Mouse (Mus musculus) hindbrain, embryonic 13.5 days (tissue): ENCODE measurements at regions not wholly inside any gene's neighbourhood (a gene's known extent, or its start where the extent isn't known, plus 50 kb on each side); places are given as distances from the start of the nearest gene placed in this dataset.

Experiments used
- ATAC-seq: fragments of 200-750 bp; cut with Nextera tagmentation; 2 replicates; pipeline ENCODE4 v1.8.0; 2017; ENCODE audit warnings: moderate TSS enrichment; ENCODE audit not compliant: low FRiP score
- H3K27ac ChIP-seq: fragments of 300-500 bp; sonication (generic); 2 replicates; pipeline ENCODE4 v1.5.1; 2015; ENCODE audit warnings: inconsistent platforms, mild to moderate bottlenecking, moderate library complexity
- H3K27me3 ChIP-seq: fragments of 300-500 bp; sonication (generic); 2 replicates; pipeline ENCODE4 v1.6.1; 2015; ENCODE audit warnings: mild to moderate bottlenecking, inconsistent platforms
- H3K36me3 ChIP-seq: fragments of 300-500 bp; sonication (generic); 2 replicates; pipeline ENCODE4 v1.6.1; 2015; ENCODE audit warnings: mild to moderate bottlenecking, inconsistent platforms
- H3K4me1 ChIP-seq: fragments of 300-500 bp; sonication (generic); replicated peaks from 2 replicates; pipeline ENCODE4 v1.6.1; 2015; ENCODE audit warnings: inconsistent platforms
- H3K4me2 ChIP-seq: fragments of 300-500 bp; sonication (generic); 2 replicates; pipeline ENCODE4 v1.6.1; 2015; ENCODE audit warnings: inconsistent platforms, mild to moderate bottlenecking, moderate library complexity
- H3K4me3 ChIP-seq: fragments of 300-500 bp; sonication (generic); 2 replicates; pipeline ENCODE4 v1.5.1; 2015; ENCODE audit warnings: mild to moderate bottlenecking, inconsistent platforms
- H3K9ac ChIP-seq: fragments of 300-500 bp; sonication (generic); 2 replicates; pipeline ENCODE4 v1.6.1; 2015; ENCODE audit warnings: mild to moderate bottlenecking, inconsistent platforms
- H3K9me3 ChIP-seq: fragments of 300-500 bp; sonication (generic); 2 replicates; pipeline ENCODE4 v1.6.1; 2016; ENCODE audit warnings: inconsistent platforms
- WGBS: fragments of 180-500 bp; shearing (Covaris S2); methylation state at CpG from one replicate; pipeline ENCODE4 v1.1.7; 2015; 5-methylcytosine and 5-hydroxymethylcytosine counted together

DNA sequence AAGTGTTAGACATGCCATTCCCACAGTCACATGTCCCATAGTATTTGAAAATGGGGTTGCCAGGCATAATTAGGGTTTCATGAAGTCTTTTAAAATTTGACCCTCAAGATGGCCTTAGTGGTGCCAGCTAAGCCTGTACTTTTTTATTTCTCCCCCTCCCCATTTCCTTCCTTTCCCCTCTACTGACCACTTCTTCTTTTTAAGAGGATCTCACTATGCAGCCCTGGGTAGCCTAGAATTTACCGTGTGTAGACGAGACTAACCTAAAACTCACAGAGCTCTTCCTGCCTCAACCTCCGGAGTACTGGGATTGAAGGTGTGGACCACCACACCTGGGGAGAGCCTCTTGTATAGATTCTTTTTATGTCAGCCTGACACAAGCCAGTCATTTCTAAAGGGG lies 209.8 kb upstream of the Irx5 start:
- Histone ChIP-seq H3K36me3 (no peaks in the 10 kb centered on the region), H3K9ac (no peak overlapping the region), H3K4me2 (no peak overlapping the region), H3K4me3 (no peak overlapping the region), H3K27me3 (no peaks in the 10 kb centered on the region), H3K4me1 (no peaks in the 10 kb centered on the region), H3K27ac (no peak overlapping the region), H3K9me3 (peaks cover 11% of the 10 kb centered on the region; the same call in 1 of the 2 replicates)
- ATAC-seq = no peak
- 94% methylated on average over 3 of the region's 3 CpGs for WGBS

DNA sequence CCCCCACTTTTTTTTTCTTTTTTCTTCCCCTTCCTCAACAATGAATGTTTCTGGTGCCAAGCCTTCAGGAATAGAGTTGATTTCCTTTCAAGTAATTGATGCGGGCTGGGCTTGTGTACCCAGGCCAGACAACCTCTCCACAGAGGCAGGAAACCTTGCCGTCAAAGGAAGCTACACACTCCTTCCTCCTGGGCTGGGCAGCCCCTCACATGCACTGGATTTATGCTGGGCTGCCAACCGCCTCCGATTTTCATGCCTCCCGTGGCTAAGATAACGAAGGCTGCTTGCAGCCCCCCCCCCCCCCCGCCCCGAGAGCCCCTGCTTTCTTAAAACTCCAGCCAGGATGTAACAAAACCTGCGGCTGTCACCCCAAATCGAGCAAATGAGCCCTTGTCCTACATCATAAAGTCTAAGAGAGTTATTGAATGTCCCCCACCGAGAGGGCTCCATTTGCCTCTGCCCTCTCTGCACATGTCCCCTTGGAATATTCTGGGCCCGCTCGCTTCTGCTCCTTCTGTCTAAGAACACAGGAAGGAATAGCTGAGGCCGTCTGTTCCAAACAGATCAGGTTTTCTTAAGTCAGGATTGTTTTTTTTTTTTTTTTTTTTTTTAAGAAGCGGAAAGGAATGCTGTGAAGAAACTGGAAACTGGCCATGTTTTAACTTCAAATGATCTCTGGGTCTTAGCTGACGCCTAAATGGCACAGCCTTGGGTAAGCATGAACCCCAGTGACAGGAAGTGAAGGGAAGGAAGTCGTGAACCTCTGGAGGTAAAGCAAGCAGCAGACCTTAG lies 220.1 kb upstream of the Irx5 start:
- H3K9ac ChIP-seq = no peak overlapping the region
- WGBS = 16% methylated on average over 17 of the region's 17 CpGs
- H3K4me3 ChIP-seq = no peak overlapping the region
- H3K4me2 ChIP-seq = no peak overlapping the region
- H3K9me3 ChIP-seq = no peaks in the 10 kb centered on the region; the same call in 1 of the 2 replicates
- ATAC-seq = no peak
- H3K36me3 ChIP-seq = no peaks in the 10 kb centered on the region
- no peak overlapping the region; the same call in 1 of the 2 replicates for H3K27ac ChIP-seq
- peaks cover 38% of the 10 kb centered on the region for H3K4me1 ChIP-seq
- peaks cover 31% of the 10 kb centered on the region for H3K27me3 ChIP-seq

DNA sequence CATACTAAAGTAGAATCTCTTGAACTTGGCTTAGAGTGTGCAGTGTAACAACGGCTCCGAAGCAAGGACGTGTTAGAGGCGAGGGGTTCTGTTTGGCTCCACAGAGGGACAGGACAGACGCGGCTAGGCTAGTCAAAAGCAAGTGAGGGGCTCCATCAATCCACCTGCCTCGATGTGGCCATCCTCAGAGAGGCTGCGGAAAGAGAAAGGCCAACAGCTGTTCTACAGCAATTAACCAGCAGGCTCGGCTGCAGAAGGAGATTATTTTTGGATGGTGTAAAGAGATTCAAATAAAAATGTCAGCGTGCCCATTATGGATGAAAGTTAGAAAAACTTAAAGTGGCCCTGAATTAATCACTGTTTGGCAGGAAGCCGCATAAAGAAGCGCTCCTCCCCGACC lies 221.0 kb upstream of the Irx5 start:
- ATAC-seq = no peak
- 9% methylated on average over 13 of the region's 13 CpGs for WGBS

DNA sequence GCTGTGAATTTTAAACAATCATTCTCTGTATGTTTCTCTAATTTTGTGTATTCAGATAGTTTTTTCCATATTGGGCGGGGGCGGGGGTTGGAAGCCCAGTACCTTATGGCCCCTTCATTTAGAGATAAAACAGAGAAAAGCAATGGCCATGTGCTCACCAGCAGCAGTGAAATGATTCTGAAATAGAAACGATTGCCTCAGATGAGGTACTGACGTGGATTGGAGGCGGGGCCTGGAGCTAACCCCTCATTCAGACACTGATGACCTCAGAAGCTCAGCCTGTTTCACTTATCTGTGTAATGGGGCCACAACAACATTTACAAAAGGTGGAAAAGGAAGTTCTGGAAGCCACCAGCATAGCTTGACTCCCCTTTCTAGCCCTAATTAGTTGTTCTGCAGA lies 223.0 kb upstream of the Irx5 start:
- peak; percentile 30; the same call in 1 of the 2 replicates for ATAC-seq
- no peak overlapping the region for H3K4me3 ChIP-seq
- H3K4me1 ChIP-seq = peaks cover 44% of the 10 kb centered on the region
- no peaks in the 10 kb centered on the region for H3K36me3 ChIP-seq
- no peak overlapping the region for H3K9ac ChIP-seq
- no peaks in the 10 kb centered on the region for H3K9me3 ChIP-seq
- H3K27ac ChIP-seq = 0 out of 2 replicates have a peak overlapping the region, but pooled peaks have one; percentile 2
- WGBS = 9% methylated on average over 5 of the region's 5 CpGs
- H3K27me3 ChIP-seq = peaks cover 34% of the 10 kb centered on the region
- no peak overlapping the region for H3K4me2 ChIP-seq

More for the DNA sequence above, 221.0 kb upstream of the Irx5 start:
- H3K4me1 ChIP-seq = peaks cover 38% of the 10 kb centered on the region
- no peak overlapping the region for H3K27ac ChIP-seq
- H3K27me3 ChIP-seq = peaks cover 30% of the 10 kb centered on the region
- no peak overlapping the region for H3K4me2 ChIP-seq
- H3K9me3 ChIP-seq = no peaks in the 10 kb centered on the region; the same call in 1 of the 2 replicates
- no peak overlapping the region for H3K4me3 ChIP-seq
- H3K9ac ChIP-seq = no peak overlapping the region
- no peaks in the 10 kb centered on the region for H3K36me3 ChIP-seq

DNA sequence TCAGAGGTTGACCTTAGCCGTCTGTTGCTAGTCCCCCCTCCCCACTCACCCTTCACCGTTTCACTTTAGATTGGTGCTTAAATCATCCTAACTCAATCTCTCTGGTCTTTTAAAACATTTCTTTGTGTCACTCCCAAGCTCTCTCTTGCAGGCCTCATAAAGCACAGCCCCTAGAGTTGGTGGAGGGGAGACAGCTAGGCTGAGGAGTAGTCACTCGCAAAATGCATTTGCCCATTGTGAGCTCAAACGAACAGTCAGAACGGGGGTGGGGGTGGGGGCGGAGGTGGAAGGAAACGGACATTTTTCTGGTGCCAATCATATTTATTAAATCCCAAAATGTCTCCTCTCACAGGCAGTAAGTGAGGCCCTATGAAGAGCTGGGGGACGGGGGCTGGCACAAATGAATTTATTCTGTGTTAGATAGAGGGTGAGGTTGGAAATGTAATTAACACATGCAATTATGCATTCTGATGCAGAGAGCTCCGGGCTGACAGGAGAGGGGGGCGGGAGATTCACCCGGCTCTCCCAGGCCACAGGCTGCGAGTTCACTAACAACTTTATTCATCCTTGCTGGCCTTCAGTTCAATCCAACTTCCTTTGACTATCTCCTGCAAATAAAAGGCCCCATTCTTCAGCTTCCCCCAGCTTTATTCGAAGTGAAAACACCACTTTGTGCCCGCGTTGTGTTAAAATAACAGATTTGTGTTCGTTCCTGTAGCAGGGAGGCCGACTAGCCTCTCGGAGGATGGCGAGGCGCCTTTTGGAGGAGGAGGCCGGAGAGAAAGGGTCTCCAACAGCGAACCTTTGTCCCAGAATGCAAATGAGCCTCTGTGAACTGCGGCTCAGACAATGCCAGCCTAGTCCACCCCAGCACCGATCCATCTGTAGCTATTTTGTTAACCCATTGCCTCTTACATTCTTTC lies 223.7 kb upstream of the Irx5 start:
- peak overlapping the region; percentile 81 for H3K27ac ChIP-seq
- no peak overlapping the region for H3K4me3 ChIP-seq
- peak overlapping the region; percentile 24; the same call in 1 of the 2 replicates for H3K9ac ChIP-seq
- H3K36me3 ChIP-seq = no peaks in the 10 kb centered on the region
- H3K4me1 ChIP-seq = peaks cover 47% of the 10 kb centered on the region
- peak; percentile 82 for ATAC-seq
- H3K27me3 ChIP-seq = peaks cover 39% of the 10 kb centered on the region
- H3K4me2 ChIP-seq = peak overlapping the region; percentile 32
- WGBS = 5% methylated on average over 24 of the region's 24 CpGs
- H3K9me3 ChIP-seq = no peaks in the 10 kb centered on the region

DNA sequence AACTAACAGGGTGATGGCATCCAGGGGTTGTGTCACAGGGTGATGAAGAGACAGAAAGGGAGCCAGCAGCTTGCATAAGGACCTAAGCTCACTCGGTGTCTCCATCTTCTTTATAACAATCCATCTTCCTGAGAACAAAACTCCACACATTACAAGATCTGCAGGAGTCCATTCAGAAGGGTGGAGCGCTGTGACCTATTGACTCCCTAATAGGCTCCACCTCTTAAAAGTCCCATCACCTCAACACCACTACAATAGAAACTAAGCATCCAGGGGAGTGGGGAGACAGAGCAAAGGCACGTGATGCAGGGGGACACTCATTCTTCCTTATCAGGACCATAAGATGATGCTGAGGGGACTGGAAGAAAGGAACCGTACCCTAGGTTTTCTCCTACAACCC lies 224.5 kb upstream of the Irx5 start:
- ATAC-seq = no peak
- H3K4me1 ChIP-seq = peaks cover 51% of the 10 kb centered on the region
- H3K4me3 ChIP-seq = no peak overlapping the region
- no peak overlapping the region; the same call in 1 of the 2 replicates for H3K9ac ChIP-seq
- 0 out of 2 replicates have a peak overlapping the region, but pooled peaks have one; percentile 2 for H3K4me2 ChIP-seq
- H3K27me3 ChIP-seq = peaks cover 43% of the 10 kb centered on the region
- WGBS = 14% methylated on average over 4 of the region's 4 CpGs
- no peaks in the 10 kb centered on the region for H3K36me3 ChIP-seq
- no peaks in the 10 kb centered on the region for H3K9me3 ChIP-seq
- peak overlapping the region; percentile 81 for H3K27ac ChIP-seq

DNA sequence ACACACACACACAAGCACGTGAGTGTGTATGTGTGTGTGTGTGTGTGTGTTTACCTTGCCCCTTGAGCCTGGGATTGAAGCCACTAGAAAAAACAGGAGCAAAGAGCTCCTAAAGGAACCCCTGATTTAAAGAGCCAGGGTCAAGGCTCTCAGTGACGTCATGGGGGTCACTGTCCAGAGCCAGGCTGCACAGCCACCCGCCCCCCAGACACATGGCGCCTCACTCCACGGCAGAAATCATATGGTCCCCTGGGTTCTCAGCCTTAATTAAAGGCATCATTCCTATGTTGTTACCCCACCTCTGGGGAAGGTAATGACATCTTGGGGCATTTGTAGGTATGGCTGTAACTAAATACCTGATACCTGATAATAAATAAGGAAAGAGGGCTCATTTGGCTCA lies 224.9 kb upstream of the Irx5 start:
- Histone ChIP-seq H3K4me2 (no peak overlapping the region), H3K4me1 (peaks cover 51% of the 10 kb centered on the region), H3K27me3 (peaks cover 41% of the 10 kb centered on the region), H3K27ac (no peak overlapping the region), H3K36me3 (no peaks in the 10 kb centered on the region), H3K4me3 (no peak overlapping the region), H3K9ac (no peak overlapping the region), H3K9me3 (no peaks in the 10 kb centered on the region)
- no peak for ATAC-seq
- WGBS = 49% methylated on average over 5 of the region's 5 CpGs

DNA sequence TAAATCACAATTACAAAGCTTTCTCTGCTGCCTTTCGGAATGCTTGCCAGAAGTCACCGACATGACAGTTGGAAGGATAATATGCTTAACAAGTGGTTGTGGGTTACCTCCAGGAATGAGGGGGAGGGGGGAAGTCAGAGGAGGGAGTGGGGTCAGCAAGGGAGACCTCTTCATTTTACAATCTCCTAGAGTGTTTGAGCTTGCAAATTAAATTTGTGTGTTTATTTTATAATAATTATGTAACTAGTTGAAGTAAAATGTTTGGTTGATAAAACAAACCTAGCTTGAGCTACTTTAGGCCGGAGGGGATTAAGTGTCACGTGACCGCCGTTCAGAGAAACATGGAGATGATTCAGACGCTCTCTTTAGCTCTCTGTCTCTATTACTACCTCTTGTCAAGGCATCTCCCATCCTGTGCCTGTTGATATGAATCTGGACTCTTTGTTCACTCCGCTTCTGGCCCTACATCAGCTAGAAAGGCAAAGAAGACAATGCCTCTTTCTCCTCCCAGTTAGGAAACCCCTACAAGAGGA lies 227.3 kb upstream of the Irx5 start:
- Histone ChIP-seq H3K9ac (no peak overlapping the region), H3K27me3 (peaks cover 42% of the 10 kb centered on the region), H3K9me3 (no peaks in the 10 kb centered on the region), H3K4me3 (no peak overlapping the region), H3K27ac (no peak overlapping the region), H3K4me1 (peaks cover 38% of the 10 kb centered on the region), H3K4me2 (no peak overlapping the region), H3K36me3 (no peaks in the 10 kb centered on the region)
- no peak for ATAC-seq
- 62% methylated on average over 8 of the region's 8 CpGs for WGBS

DNA sequence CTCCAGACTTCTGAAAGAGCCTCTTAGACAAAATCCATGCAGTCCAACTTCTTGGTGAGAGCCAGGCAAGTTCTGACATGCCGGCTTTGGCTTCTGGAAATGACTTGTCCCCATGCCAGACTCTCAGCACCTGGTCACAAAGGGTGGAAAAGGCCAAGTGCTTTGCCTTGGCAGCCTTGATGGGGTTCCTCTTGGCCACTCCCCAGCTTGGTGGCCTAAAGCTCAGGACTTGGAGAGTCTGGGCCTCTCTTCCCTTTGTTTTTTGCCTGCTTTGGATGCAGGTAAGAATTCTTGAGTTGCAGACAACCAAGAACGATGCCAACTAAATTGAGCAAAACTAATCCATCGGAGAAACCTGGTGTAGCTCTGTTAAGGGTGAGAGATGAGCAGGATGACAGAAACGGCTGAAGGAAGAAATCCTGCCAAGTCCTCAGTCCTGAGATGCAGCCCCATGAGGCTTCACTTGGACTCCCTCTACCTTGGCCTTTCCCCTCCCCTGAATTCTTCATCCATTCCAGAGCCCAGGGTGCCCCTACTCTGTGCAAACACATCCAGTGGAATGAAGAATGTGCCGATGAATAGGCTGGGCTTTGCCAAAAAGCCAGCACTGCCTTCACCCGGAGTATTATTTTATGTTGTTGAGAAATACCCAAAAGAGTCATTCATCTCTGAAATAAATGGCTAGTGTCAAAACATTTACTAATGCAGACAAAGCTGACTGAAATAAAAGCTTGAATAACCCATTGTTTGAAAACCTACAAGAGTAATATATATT lies 228.0 kb upstream of the Irx5 start:
- Histone ChIP-seq H3K27me3 (peaks cover 40% of the 10 kb centered on the region), H3K4me1 (peaks cover 33% of the 10 kb centered on the region), H3K9me3 (no peaks in the 10 kb centered on the region), H3K27ac (no peak overlapping the region; the same call in 1 of the 2 replicates), H3K4me3 (no peak overlapping the region), H3K4me2 (no peak overlapping the region), H3K9ac (no peak overlapping the region), H3K36me3 (no peaks in the 10 kb centered on the region)
- no peak for ATAC-seq
- 47% methylated on average over 6 of the region's 6 CpGs for WGBS

DNA sequence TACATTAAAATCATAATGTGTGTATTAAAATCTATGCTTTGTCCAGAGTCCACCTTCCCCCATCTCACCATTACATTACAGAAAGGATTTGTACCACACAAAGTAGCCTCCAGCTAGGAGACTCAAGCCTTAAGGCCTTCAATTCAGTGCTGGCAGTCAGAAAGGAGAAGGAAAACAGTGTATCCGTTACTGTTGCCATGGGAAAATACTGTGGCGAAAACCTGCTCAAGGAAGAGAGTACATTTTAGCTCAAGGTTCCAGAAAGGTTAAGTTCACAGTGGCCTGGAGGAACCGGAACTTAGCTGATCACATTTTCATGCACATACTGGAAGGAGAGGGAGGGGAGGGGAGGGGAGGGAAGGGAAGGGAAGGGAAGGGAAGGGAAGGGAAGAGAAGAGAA lies 231.8 kb upstream of the Irx5 start:
- Histone ChIP-seq H3K27me3 (peaks cover 31% of the 10 kb centered on the region), H3K4me2 (no peak overlapping the region), H3K4me3 (no peak overlapping the region), H3K27ac (no peak overlapping the region), H3K36me3 (no peaks in the 10 kb centered on the region), H3K4me1 (peaks cover 13% of the 10 kb centered on the region; the same call in 1 of the 2 replicates), H3K9me3 (no peaks in the 10 kb centered on the region), H3K9ac (no peak overlapping the region)
- ATAC-seq = no peak
- WGBS = 73% methylated on average over 3 of the region's 3 CpGs

DNA sequence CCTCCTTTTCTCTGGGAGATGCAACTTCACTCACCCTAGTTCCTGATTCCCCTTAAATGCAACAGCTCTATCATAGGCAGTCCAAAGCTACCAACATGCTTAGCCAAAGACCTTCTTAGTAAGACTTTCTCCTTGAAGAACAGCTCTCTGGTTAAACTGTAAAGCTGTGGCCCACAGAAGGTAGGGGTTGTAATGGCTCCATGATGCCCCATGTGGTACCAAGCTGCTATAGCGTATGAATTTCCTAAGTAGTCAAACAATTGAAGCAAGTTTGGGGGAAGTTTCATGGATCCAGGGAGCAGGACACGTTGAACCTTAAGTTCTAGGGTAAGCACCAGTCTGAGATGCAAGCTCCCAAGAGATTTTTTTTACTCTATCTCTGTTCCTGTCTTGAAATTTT lies 236.1 kb upstream of the Irx5 start:
- H3K27me3 ChIP-seq = 0 out of 2 replicates have a peak, but pooled peaks cover 18% of the 10 kb centered on the region
- H3K36me3 ChIP-seq = no peaks in the 10 kb centered on the region
- ATAC-seq = no peak
- no peak overlapping the region for H3K4me3 ChIP-seq
- H3K4me2 ChIP-seq = no peak overlapping the region
- WGBS = 62% methylated on average over 2 of the region's 2 CpGs
- H3K27ac ChIP-seq = no peak overlapping the region
- no peaks in the 10 kb centered on the region for H3K9me3 ChIP-seq
- no peak overlapping the region for H3K9ac ChIP-seq
- no peaks in the 10 kb centered on the region for H3K4me1 ChIP-seq
